Mouse (Mus musculus): ENCODE results near the gene Mak.

DNA sequence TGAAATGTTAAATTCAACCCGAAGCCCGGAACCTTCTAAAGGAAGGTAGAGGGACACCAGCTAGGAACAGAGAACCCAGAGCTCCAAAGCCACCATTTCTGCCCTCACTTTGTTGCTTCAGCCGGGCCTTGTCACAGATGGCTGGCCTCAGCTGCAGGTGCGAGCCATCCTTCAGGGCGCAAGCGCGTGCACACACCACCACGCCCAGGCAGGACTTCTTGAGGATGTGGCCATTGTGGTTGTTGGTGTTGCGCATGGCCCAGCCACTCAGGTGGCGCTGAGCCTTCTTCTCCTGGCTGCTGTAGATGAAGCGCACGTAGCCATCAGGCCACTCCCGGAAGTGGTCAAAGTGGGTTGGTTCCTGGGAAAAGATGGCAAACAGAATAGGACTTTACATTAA is 26.0 kb upstream of the Mak start:
- TF ChIP-seq CTCF (IDR thresholded peaks at IDR 0.05; ENCODE audit: control insufficient read depth, insufficient read depth, insufficient read length), result no peak
- TF ChIP-seq MYOG (IDR thresholded peaks at IDR 0.05; ENCODE audit: control insufficient read depth, extremely low read depth, insufficient read length), result no peak
- no peak for TF ChIP-seq USF1 (IDR thresholded peaks at IDR 0.05; ENCODE audit: low read depth)
- no peak for TF ChIP-seq CEBPB (IDR thresholded peaks at IDR 0.05; ENCODE audit: low read depth)
